Mouse (Mus musculus) embryonic fibroblast, embryonic 13.5 days (primary cell): ENCODE data around the gene Ntrk2. TPM values are rescaled to one million over a fixed set of nuclear protein-coding genes. Genes with fewer than 3 reads are reported as not detected.

Experiments
- H3K27ac ChIP-seq: 2 replicates; pipeline ENCODE4 v1.5.1; 2012; ENCODE audit warnings: low read length, control low read depth, inconsistent platforms; ENCODE audit not compliant: insufficient read depth
- H3K4me1 ChIP-seq: 2 replicates; pipeline ENCODE4 v1.6.1; 2011; ENCODE audit warnings: low read length; ENCODE audit not compliant: control insufficient read depth, insufficient read depth
- H3K4me3 ChIP-seq: 2 replicates; pipeline ENCODE4 v1.5.1; 2011; ENCODE audit warnings: mild to moderate bottlenecking, control low read depth, low read length; ENCODE audit not compliant: insufficient read depth
- CTCF ChIP-seq: IDR thresholded peaks from 2 replicates; pipeline ENCODE4 v1.5.1; 2011; ENCODE audit warnings: mild to moderate bottlenecking, control low read depth, low read length, moderate library complexity, borderline replicate concordance; ENCODE audit not compliant: insufficient read depth
- POLR2A ChIP-seq: IDR thresholded peaks from 2 replicates; pipeline ENCODE4 v1.6.1; 2011; ENCODE audit warnings: low read depth, mild to moderate bottlenecking, control low read depth, low read length, moderate library complexity
- polyA plus RNA-seq: library from polyadenylated mRNA; stranded (reverse); fragments of >200 nt; gene quantifications from 2 replicates; pipeline ENCODE4 v1.2.4, GENCODE M21; 2011; ENCODE audit warnings: low read depth; ENCODE audit not compliant: missing spikeins, insufficient read length

Gene Ntrk2
- polyA plus RNA-seq, 1 experiment, result 1.4 TPM

GRCm38 (mm10) chr13:59176021-59176420 is 369.7 kb downstream of the Ntrk2 start:
- Histone ChIP-seq H3K27ac (no peak overlapping the region), H3K4me1 (no peaks in the 10 kb centered on the region), H3K4me3 (no peak overlapping the region)
- TF ChIP-seq CTCF (no peak), POLR2A (no peak)

DNA sequence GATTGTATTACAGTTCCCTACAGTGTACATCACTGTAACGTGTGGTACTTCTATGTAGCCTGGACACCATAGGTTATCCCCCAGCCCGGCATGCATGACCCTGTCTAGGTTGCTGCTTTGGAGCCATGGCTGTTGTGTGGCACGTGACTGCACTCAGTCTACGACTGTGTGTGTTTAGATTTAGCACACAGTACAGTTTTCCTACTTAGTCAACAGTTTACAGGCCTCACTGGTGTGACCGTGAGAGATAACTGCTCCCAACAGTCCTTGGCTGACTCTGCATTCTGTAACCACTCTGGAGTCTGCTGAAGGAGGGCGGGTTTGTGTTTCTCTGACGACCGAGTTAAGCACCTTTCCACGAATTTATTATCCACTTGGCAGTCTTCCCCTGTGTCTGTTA is 370.1 kb downstream of the Ntrk2 start:
- H3K27ac ChIP-seq, result no peak overlapping the region
- no peaks in the 10 kb centered on the region for H3K4me1 ChIP-seq
- no peak overlapping the region for H3K4me3 ChIP-seq
- TF ChIP-seq POLR2A (no peak), CTCF (no peak)

DNA sequence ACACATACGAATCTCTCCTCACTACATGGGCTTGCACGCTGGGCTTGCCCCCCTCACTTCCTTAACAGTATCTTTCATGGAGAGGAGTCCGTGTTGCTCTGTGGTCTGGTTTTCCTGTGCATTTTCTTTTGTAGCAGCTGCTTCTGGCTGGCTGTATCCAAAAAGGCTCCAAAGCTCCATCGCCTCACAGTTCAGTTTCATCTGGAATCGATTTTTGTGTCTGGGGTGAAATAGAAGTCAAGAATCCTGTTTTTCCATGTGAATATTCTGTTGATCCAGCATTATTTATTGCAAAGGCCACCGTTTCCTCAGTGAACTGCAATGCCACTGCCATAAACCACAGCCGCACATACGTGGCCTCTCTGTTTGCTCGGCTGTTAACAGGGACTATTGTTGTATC is 370.6 kb downstream of the Ntrk2 start:
- Histone ChIP-seq H3K4me1 (no peaks in the 10 kb centered on the region), H3K27ac (no peak overlapping the region), H3K4me3 (no peak overlapping the region)
- TF ChIP-seq POLR2A (no peak), CTCF (no peak)

DNA sequence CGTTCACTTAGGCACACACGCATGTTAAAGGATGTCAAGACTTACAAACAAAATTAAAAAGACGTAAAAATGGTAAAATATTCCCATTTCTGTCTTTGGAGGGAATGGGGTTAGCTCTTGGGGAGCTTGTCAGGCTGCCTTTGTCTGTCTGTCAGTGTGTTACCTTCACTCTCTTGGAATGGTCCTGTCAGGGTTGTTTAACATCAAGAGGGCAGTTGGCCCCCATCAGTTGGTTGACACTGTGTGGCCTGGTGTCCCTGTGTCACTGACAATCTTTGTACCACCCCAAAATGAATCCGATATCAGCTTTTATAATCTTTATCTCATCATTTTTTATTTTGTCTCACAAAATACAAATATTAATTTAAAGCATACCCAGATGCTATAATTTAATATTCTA is 373.6 kb downstream of the Ntrk2 start:
- no peaks in the 10 kb centered on the region for H3K4me1 ChIP-seq
- no peak overlapping the region for H3K27ac ChIP-seq
- H3K4me3 ChIP-seq, result no peak overlapping the region
- TF ChIP-seq CTCF (no peak), POLR2A (no peak)

DNA sequence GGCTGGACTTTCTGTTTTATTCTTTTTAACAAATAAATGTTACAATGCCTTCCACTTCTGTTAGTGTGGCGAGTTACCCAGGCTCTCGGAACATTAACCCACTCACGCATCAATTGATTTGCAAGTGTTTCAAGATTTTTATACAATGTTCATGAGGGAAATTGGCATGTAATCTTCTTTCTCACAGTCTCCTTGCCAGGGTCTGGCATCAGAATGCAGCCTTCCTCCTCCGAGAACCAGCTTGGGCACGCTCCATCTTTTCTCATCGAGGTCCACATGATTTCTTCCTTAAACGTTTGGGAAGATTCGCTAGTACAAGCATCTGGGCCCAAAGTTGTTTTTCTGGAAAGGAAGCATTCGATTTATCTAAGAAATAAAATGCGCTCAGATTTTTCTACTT is 374.4 kb downstream of the Ntrk2 start:
- Histone ChIP-seq H3K4me3 (no peak overlapping the region), H3K27ac (no peak overlapping the region), H3K4me1 (no peaks in the 10 kb centered on the region)
- TF ChIP-seq POLR2A, result no peak
- TF ChIP-seq CTCF, result no peak

DNA sequence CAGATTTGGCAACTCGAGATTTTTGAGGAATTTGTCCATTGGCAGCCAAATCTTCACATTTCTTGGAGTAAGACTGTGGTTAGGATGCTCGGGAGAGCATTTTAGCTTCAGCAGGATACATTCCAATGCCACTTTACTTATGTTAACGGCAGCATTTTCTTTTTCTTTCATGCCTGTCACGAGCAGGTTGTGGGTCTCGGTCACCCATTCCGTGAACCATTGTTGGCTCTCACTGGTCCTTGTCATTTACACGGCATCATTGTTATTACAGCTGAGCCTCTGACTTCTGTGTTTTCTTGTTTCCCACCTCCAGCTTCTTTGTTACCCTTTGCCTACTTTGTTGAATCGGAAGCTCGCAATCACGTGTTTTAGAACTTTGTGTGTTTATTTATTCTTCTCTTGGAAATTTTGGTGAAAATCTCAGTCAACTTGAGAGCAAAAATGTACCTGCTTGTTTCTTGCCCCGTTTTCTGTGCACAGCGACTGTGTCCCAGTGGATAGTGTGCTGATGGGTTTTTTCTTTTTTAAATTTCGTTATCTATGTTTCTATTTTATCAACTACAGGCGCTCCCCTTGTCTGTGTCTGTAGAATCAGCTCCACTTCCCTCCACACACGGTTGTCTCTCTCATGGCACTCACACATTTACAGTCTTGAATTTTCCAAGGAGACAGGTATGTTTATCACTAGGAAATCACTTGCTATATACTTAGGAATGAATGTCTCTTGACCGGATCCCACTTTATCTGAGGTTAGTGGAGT is 375.0 kb downstream of the Ntrk2 start:
- Histone ChIP-seq H3K27ac (no peak overlapping the region), H3K4me3 (no peak overlapping the region), H3K4me1 (no peaks in the 10 kb centered on the region)
- TF ChIP-seq POLR2A (no peak), CTCF (no peak)

GRCm38 (mm10) chr13:59182630-59183029 is 376.3 kb downstream of the Ntrk2 start:
- no peak for TF ChIP-seq POLR2A
- no peak for TF ChIP-seq CTCF

More at GRCm38 (mm10) chr13:59182630-59183029, 376.3 kb downstream of the Ntrk2 start:
- no peak overlapping the region for H3K4me3 ChIP-seq
- H3K4me1 ChIP-seq, result no peaks in the 10 kb centered on the region
- no peak overlapping the region for H3K27ac ChIP-seq

Other genes with a start within 250 kb of the Ntrk2 start
- gene Slc28a3, start 195.7 kb upstream of the Ntrk2 start, polyA plus RNA-seq, result not detected in 2 replicates